Mouse (Mus musculus): ENCODE data around the gene Pik3ip1.

- TF ChIP-seq POLR2A (IDR thresholded peaks at IDR 0.05; ENCODE audit: control insufficient read depth, extremely low read depth, insufficient read depth, low read length, poor library complexity) (no peak), CTCF (IDR thresholded peaks at IDR 0.05; ENCODE audit: borderline replicate concordance, control insufficient read depth, extremely low read depth, insufficient read depth, low read length, poor library complexity) (no peak)
These were observed 27.8 kb upstream of the Pik3ip1 start for GRCm38 (mm10) chr11:3302385-3302784.

Measured in thymus, adult 2 months (tissue).